Mouse (Mus musculus): ENCODE measurements at regions not wholly inside any gene's neighbourhood (a gene's known extent, or its start where the extent isn't known, plus 50 kb on each side); places are given as distances from the start of the nearest gene placed in this dataset.

GRCm38 (mm10) chr2:75152477-75152990 lies 326.9 kb downstream of the Mtx2 start:
- no peaks in the 10 kb centered on the region for H3K4me1 ChIP-seq (ENCODE audit: control insufficient read depth, insufficient read depth, insufficient read length, low read length)
- no peak overlapping the region for H3K27ac ChIP-seq (replicated peaks; ENCODE audit: low read depth, low read length)
- H3K4me3 ChIP-seq (ENCODE audit: insufficient read depth, low read depth, low read length) = no peak overlapping the region

- H3K4me3 ChIP-seq (ENCODE audit: insufficient read depth, low read depth, low read length) = peak overlapping the region; percentile 20; the same call in 1 of the 2 replicates
Measured at GRCm38 (mm10) chr2:75154448-75154847, 328.8 kb downstream of the Mtx2 start.

DNA sequence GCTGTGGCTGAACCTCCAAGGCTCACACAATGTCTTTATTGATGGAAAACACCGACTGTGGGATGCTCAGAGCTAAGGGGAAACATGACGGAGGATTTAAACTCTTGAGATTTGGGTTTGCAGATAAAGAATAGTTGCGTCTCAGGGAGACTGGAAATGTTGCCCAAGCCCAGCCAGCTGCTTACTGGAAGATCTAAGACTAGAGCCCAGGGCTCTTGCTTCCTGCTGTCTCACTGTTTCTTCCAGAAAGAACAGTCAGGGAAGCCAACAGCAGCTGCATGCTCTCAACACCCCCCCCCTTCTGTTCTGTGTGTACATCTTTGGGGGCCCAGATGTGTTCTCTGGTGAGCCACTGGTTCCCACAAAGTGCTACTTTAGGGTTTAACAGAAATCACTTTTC lies 333.0 kb downstream of the Mtx2 start:
- Histone ChIP-seq H3K27ac (replicated peaks; ENCODE audit: low read depth, low read length) (no peak overlapping the region), H3K4me3 (ENCODE audit: insufficient read depth, low read depth, low read length) (no peak overlapping the region), H3K4me1 (ENCODE audit: control insufficient read depth, insufficient read depth, insufficient read length, low read length) (no peaks in the 10 kb centered on the region)

More at GRCm38 (mm10) chr2:75154448-75154847, 328.8 kb downstream of the Mtx2 start:
- H3K27ac ChIP-seq (replicated peaks; ENCODE audit: low read depth, low read length) = peak overlapping the region; percentile 50
- H3K4me1 ChIP-seq (ENCODE audit: control insufficient read depth, insufficient read depth, insufficient read length, low read length) = no peaks in the 10 kb centered on the region

DNA sequence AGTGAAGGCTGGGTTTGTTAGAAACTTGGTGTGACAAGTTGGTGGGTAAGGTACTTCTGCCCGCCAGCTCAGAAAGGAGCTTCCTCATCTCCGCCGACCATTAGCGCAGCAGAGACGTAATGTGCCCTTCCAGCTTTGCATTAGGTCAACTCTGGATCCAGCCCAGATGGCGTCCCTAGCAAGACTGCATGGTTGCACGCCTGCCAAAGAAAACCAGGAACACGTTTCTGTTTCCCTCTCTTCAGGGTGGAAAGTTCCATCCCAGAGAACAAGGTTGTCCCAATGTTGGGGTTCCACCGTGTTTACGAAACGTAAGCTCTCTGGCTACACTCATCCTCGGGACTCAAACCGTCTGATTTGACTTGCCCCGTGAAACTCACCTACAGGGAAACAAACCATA lies 335.5 kb downstream of the Mtx2 start:
- Histone ChIP-seq H3K4me3 (ENCODE audit: insufficient read depth, low read depth, low read length) (no peak overlapping the region), H3K27ac (replicated peaks; ENCODE audit: low read depth, low read length) (no peak overlapping the region)

DNA sequence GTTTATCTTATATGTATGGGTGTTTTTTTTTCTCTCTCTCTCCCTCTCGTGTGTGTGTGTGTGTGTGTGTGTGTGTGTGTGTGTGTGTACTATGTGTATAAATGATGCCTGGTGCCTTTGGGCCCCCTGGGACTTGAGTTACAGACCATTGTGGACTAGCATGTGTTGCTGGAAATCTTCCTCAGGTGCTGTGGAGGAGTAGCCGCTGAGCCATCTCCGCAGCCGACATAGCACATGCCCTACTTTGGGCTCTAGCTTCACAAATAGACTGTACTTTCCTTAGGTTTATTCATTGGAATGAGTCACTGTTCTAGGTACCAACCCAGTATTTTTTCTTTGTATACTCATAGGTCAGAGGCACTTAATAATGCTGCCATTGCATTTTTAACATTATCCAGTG lies 339.4 kb downstream of the Mtx2 start:
- H3K4me1 ChIP-seq (ENCODE audit: control insufficient read depth, insufficient read depth, insufficient read length, low read length) = no peaks in the 10 kb centered on the region
- H3K4me3 ChIP-seq (ENCODE audit: insufficient read depth, low read depth, low read length) = no peak overlapping the region
- no peak overlapping the region for H3K27ac ChIP-seq (replicated peaks; ENCODE audit: low read depth, low read length)

More for the DNA sequence above, 335.5 kb downstream of the Mtx2 start:
- H3K4me1 ChIP-seq (ENCODE audit: control insufficient read depth, insufficient read depth, insufficient read length, low read length) = no peaks in the 10 kb centered on the region

DNA sequence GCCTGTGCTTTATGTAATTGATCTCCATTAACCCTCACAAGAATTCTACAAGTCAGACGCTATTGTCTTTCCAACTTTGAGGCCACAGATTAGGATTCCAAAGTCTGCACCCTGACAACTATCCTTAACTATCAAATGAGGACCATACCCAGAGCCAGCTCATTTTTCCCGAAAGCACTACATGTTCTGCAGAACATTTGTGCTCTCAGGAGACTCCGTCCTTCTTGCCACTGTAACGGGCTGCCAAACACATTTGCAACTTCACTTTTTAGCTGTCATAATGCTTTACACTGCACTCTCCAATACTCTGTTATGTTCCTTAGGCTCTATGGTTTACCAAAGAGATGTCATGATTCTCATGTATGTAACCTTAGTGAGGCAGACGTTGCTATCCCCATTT lies 350.7 kb downstream of the Mtx2 start:
- H3K27ac ChIP-seq (replicated peaks; ENCODE audit: low read depth, low read length) = no peak overlapping the region
- no peak overlapping the region for H3K4me3 ChIP-seq (ENCODE audit: insufficient read depth, low read depth, low read length)
- no peaks in the 10 kb centered on the region for H3K4me1 ChIP-seq (ENCODE audit: control insufficient read depth, insufficient read depth, insufficient read length, low read length)

- Histone ChIP-seq H3K27ac (replicated peaks; ENCODE audit: low read depth, low read length) (no peak overlapping the region), H3K4me3 (ENCODE audit: insufficient read depth, low read depth, low read length) (no peak overlapping the region), H3K4me1 (ENCODE audit: control insufficient read depth, insufficient read depth, insufficient read length, low read length) (no peaks in the 10 kb centered on the region)
Measured at GRCm38 (mm10) chr2:75183293-75183692, 357.7 kb downstream of the Mtx2 start.

DNA sequence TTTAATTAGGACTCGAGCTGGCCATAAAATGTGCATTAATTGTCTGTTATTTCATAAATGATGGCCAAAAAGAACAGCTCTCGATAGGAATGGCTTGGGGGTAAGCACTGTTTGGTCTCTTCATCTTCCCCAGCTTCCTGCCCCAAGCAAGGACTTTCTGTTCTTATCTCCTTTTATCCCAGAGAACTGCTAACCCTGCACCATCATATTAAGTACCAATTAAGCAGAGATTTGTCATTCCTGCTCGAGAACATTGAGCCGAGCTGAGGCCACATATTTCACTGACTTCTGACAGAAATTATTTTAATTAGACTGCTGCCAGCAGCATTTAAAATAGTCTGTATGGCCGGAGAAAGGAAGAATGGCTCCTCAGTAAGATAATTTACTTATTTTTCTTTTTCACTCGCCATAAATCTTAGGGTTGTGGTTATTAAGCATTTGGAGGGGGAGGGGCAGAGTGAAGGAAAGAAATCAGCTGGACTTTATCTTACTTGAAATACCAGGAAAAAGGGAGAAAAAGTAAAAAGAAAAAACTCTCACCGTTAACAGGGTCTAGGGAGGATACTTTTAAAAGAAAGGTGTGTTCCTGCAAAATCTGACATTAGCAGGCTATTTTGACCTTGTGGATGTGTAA lies 377.1 kb downstream of the Mtx2 start:
- no peak overlapping the region for H3K4me3 ChIP-seq (ENCODE audit: insufficient read depth, low read depth, low read length)
- no peaks in the 10 kb centered on the region for H3K4me1 ChIP-seq (ENCODE audit: control insufficient read depth, insufficient read depth, insufficient read length, low read length)
- H3K27ac ChIP-seq (replicated peaks; ENCODE audit: low read depth, low read length) = no peak overlapping the region

- peaks cover 12% of the 10 kb centered on the region for H3K4me1 ChIP-seq (ENCODE audit: control insufficient read depth, insufficient read depth, insufficient read length, low read length)
- peak overlapping the region; percentile 40; the same call in 1 of the 2 replicates for H3K27ac ChIP-seq (replicated peaks; ENCODE audit: low read depth, low read length)
- peak overlapping the region; percentile 17; the same call in 1 of the 2 replicates for H3K4me3 ChIP-seq (ENCODE audit: insufficient read depth, low read depth, low read length)
Measured at GRCm38 (mm10) chr2:75208821-75209758, 383.5 kb downstream of the Mtx2 start.

DNA sequence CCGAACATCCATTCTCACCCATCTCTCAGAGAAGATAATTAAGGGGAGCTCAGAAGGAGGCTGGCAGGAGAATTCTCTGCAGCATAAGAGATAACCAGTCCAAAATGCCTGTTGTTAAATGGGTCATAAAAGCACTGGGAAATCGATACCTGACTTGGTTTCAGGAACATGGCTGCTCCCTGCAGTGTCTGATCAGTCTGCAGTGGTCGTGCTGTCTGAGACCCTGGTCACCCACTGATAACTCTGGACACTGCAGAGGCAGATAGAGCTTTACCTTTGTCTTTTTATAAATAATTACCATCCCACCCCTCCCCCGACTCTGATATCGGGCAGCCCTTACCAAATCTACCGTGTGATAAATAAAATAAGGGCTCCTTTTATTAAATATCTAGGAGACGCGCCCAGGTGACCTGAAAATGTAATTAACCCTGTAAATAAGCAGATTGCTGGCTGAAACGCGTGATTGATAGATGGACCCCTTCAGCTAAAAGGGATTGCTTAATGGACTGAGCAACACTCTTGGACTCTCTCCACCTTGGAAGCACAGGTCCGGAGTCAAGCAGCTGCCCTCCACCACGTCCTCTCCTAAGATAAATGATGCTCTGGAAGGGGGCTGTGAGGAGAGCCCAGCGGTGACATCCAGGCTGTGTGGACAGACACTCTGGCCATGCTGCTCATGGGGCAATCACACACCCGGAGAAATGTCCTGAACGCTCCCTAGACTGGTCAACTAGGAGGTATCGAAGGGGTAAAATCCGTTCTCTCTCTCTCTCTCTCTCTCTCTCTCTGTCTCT lies 384.4 kb downstream of the Mtx2 start:
- H3K27ac ChIP-seq (replicated peaks; ENCODE audit: low read depth, low read length) = no peak overlapping the region
- no peak overlapping the region for H3K4me3 ChIP-seq (ENCODE audit: insufficient read depth, low read depth, low read length)
- H3K4me1 ChIP-seq (ENCODE audit: control insufficient read depth, insufficient read depth, insufficient read length, low read length) = peaks cover 12% of the 10 kb centered on the region

DNA sequence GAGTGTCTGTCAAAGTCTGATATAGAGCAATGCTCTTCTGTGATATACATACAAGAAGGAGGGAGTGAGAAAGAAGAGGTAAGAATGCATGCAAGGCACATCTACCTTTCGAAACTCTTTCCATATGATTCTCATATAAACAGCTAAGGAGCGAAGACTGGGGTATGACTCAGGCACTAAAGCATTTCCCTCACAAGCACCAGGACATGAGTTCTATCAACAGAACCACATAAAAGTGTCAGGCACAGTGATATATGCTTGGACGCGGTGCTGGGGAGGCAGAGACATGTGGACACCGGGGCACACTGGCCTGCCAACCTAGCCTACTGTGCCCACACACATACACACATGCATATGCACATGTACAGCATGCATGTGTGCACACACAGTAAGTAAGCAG lies 391.3 kb downstream of the Mtx2 start:
- Histone ChIP-seq H3K4me1 (ENCODE audit: control insufficient read depth, insufficient read depth, insufficient read length, low read length) (no peaks in the 10 kb centered on the region), H3K4me3 (ENCODE audit: insufficient read depth, low read depth, low read length) (no peak overlapping the region), H3K27ac (replicated peaks; ENCODE audit: low read depth, low read length) (no peak overlapping the region)

GRCm38 (mm10) chr2:75220775-75221359 lies 395.3 kb downstream of the Mtx2 start:
- Histone ChIP-seq H3K27ac (replicated peaks; ENCODE audit: low read depth, low read length) (no peak overlapping the region), H3K4me3 (ENCODE audit: insufficient read depth, low read depth, low read length) (no peak overlapping the region), H3K4me1 (ENCODE audit: control insufficient read depth, insufficient read depth, insufficient read length, low read length) (peaks cover 6% of the 10 kb centered on the region; the same call in 1 of the 2 replicates)

DNA sequence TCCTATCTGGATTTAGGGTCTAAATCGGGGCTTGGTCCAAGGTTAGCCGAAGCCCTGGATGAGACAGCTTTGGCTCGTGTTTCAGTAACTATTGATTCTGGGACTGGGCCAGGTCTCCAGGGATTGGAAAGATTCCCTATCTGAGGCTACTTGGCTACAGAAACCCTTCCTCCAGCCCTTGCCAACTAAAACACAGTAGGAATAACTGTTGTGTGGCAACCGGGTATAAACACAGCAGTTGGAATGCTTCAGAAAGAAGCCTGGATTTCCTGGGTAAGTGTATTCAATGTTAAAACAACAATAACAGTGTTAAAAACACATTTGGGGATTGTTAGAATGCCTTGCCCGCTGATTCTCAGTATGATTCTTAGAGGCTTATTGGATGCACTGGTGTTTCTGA lies 398.8 kb downstream of the Mtx2 start:
- no peak overlapping the region for H3K27ac ChIP-seq (replicated peaks; ENCODE audit: low read depth, low read length)
- no peak overlapping the region for H3K4me3 ChIP-seq (ENCODE audit: insufficient read depth, low read depth, low read length)
- peaks cover 6% of the 10 kb centered on the region; the same call in 1 of the 2 replicates for H3K4me1 ChIP-seq (ENCODE audit: control insufficient read depth, insufficient read depth, insufficient read length, low read length)

GRCm38 (mm10) chr2:75240976-75241375 lies 415.4 kb downstream of the Mtx2 start:
- H3K4me1 ChIP-seq (ENCODE audit: control insufficient read depth, insufficient read depth, insufficient read length, low read length) = peaks cover 9% of the 10 kb centered on the region; the same call in 1 of the 2 replicates
- no peak overlapping the region for H3K27ac ChIP-seq (replicated peaks; ENCODE audit: low read depth, low read length)
- H3K4me3 ChIP-seq (ENCODE audit: insufficient read depth, low read depth, low read length) = no peak overlapping the region

Measured in brown adipose tissue, adult 24 weeks (tissue).